Mouse (Mus musculus) small intestine, adult 2 months (tissue): ENCODE measurements around the gene Wdr13.
A peak's percentile ranks its signal among the peaks of the same experiment; 100 is the strongest.

Source experiments
- CTCF ChIP-seq: fragments of 200-500 bp; IDR thresholded peaks from 2 replicates; pipeline ENCODE4 v1.5.1; 2012; ENCODE audit warnings: low read depth, mild to moderate bottlenecking, control low read depth, inconsistent platforms, low read length, moderate library complexity, mixed read lengths; ENCODE audit not compliant: insufficient replicate concordance, insufficient read length; ENCODE audit errors: extremely low read depth
- POLR2A ChIP-seq: fragments of 200-500 bp; IDR thresholded peaks from 2 replicates; pipeline ENCODE4 v1.6.1; 2012; ENCODE audit warnings: low read depth, mild to moderate bottlenecking, control low read depth, inconsistent platforms, low read length, moderate library complexity

- peak; percentile 32; the same call in 1 of the 2 replicates for TF ChIP-seq CTCF
- no peak for TF ChIP-seq POLR2A
These were observed 7.5 kb downstream of the Wdr13 start for GRCm38 (mm10) chrX:8125235-8125634.
